Mouse (Mus musculus): ENCODE measurements around the gene Clcn6. TPM values are rescaled to one million over a fixed set of nuclear protein-coding genes. Genes with fewer than 3 reads are reported as not detected.

Gene Clcn6
- polyA plus RNA-seq, 1 experiment = 11.5 TPM

DNA sequence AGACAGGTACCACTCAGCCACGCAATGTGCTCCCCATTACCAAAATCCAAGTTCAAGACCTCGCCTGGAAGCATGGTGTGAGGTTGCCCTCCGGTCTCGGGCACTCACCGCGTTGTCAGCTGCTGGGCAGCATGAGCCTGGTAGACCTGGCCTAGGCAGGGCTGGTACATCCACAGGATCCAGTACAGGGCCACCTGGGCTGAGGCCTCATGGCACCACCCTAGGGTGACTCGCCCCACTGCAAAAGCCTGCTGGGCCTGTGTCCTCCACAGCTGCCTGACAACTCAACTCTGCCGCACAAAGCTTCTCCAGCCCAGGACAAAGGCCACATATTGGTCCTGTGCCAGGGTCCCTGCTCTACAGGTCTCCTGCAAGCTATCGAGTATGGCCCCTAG, 22.5 kb upstream of the Clcn6 start:
- Histone ChIP-seq H3ac (ENCODE audit: control insufficient read depth, insufficient read length, low read depth) (no peak overlapping the region), H3K4me3 (ENCODE audit: insufficient read depth, poor library complexity, severe bottlenecking) (no peak overlapping the region), H3K27me3 (ENCODE audit: control insufficient read depth, insufficient read depth, insufficient read length) (no peaks in the 10 kb centered on the region), H3K79me3 (ENCODE audit: low read depth) (no peaks in the 10 kb centered on the region), H3K36me3 (ENCODE audit: control insufficient read depth, insufficient read depth) (peaks cover 16% of the 10 kb centered on the region), H3K79me2 (ENCODE audit: control insufficient read depth, insufficient read depth) (no peaks in the 10 kb centered on the region)
- no peak for TF ChIP-seq MYOG (IDR thresholded peaks at IDR 0.05; ENCODE audit: control insufficient read depth, extremely low read depth, insufficient read length)
- no peak for TF ChIP-seq CEBPB (IDR thresholded peaks at IDR 0.05; ENCODE audit: low read depth)
- no peak for TF ChIP-seq MYOD1 (IDR thresholded peaks at IDR 0.05; ENCODE audit: control insufficient read depth, insufficient read length, low read depth)
- no peak for TF ChIP-seq USF1 (IDR thresholded peaks at IDR 0.05; ENCODE audit: low read depth)
- TF ChIP-seq CTCF (IDR thresholded peaks at IDR 0.05; ENCODE audit: control insufficient read depth, insufficient read depth, insufficient read length) = no peak
- no peak for TF ChIP-seq MAX (IDR thresholded peaks at IDR 0.05)
- no peak for TF ChIP-seq FOSL1 (IDR thresholded peaks at IDR 0.05; ENCODE audit: insufficient read depth, low read length, poor library complexity, severe bottlenecking)

- no peaks in the 10 kb centered on the region for H3K79me3 ChIP-seq (ENCODE audit: low read depth)
- peaks cover 21% of the 10 kb centered on the region for H3K36me3 ChIP-seq (ENCODE audit: control insufficient read depth, insufficient read depth)
- H3K27me3 ChIP-seq (ENCODE audit: control insufficient read depth, insufficient read depth, insufficient read length) = no peaks in the 10 kb centered on the region
- H3ac ChIP-seq (ENCODE audit: control insufficient read depth, insufficient read length, low read depth) = no peak overlapping the region
- TF ChIP-seq FOSL1 (IDR thresholded peaks at IDR 0.05; ENCODE audit: insufficient read depth, low read length, poor library complexity, severe bottlenecking) (no peak), USF1 (IDR thresholded peaks at IDR 0.05; ENCODE audit: low read depth) (no peak), MAX (IDR thresholded peaks at IDR 0.05) (no peak), CEBPB (IDR thresholded peaks at IDR 0.05; ENCODE audit: low read depth) (no peak), CTCF (IDR thresholded peaks at IDR 0.05; ENCODE audit: control insufficient read depth, insufficient read depth, insufficient read length) (peak; percentile 86)
- no peaks in the 10 kb centered on the region for H3K79me2 ChIP-seq (ENCODE audit: control insufficient read depth, insufficient read depth)
- H3K4me3 ChIP-seq (ENCODE audit: insufficient read depth, poor library complexity, severe bottlenecking) = no peak overlapping the region
Observed at GRCm38 (mm10) chr4:148060120-148061085, 21.8 kb upstream of the Clcn6 start.

DNA sequence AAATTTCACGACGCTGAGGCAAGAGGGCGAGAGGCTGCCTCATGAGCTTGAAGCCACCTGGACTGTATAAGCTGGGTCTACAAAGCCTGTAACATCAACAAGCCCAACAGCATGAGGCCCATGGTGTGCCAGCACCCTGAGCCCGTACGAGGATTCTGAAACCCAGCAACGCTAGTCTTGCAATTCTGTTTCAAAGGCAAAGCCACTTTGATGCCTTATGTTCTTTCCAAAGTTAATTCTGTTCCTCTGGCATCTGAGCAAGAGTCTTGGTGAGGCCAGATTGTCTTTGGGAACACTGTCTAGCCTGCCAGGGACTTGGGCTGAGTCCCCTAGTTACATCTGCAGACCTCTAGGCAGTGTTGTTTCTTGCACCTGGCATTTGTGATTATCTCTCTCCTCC, 20.4 kb upstream of the Clcn6 start:
- peaks cover 29% of the 10 kb centered on the region for H3K36me3 ChIP-seq (ENCODE audit: control insufficient read depth, insufficient read depth)
- no peak overlapping the region for H3K4me3 ChIP-seq (ENCODE audit: insufficient read depth, poor library complexity, severe bottlenecking)
- no peaks in the 10 kb centered on the region for H3K27me3 ChIP-seq (ENCODE audit: control insufficient read depth, insufficient read depth, insufficient read length)
- H3ac ChIP-seq (ENCODE audit: control insufficient read depth, insufficient read length, low read depth) = no peak overlapping the region
- no peaks in the 10 kb centered on the region for H3K79me2 ChIP-seq (ENCODE audit: control insufficient read depth, insufficient read depth)
- TF ChIP-seq MAX (IDR thresholded peaks at IDR 0.05) = no peak
- no peak for TF ChIP-seq CEBPB (IDR thresholded peaks at IDR 0.05; ENCODE audit: low read depth)
- TF ChIP-seq MYOG (IDR thresholded peaks at IDR 0.05; ENCODE audit: control insufficient read depth, extremely low read depth, insufficient read length) = no peak
- no peak for TF ChIP-seq CTCF (IDR thresholded peaks at IDR 0.05; ENCODE audit: control insufficient read depth, insufficient read depth, insufficient read length)
- TF ChIP-seq USF1 (IDR thresholded peaks at IDR 0.05; ENCODE audit: low read depth) = no peak
- no peak for TF ChIP-seq FOSL1 (IDR thresholded peaks at IDR 0.05; ENCODE audit: insufficient read depth, low read length, poor library complexity, severe bottlenecking)
- no peak for TF ChIP-seq MYOD1 (IDR thresholded peaks at IDR 0.05; ENCODE audit: control insufficient read depth, insufficient read length, low read depth)
- no peaks in the 10 kb centered on the region for H3K79me3 ChIP-seq (ENCODE audit: low read depth)

- Histone ChIP-seq H3K79me2 (ENCODE audit: control insufficient read depth, insufficient read depth) (no peaks in the 10 kb centered on the region), H3ac (ENCODE audit: control insufficient read depth, insufficient read length, low read depth) (no peak overlapping the region), H3K79me3 (ENCODE audit: low read depth) (no peaks in the 10 kb centered on the region), H3K4me3 (ENCODE audit: insufficient read depth, poor library complexity, severe bottlenecking) (no peak overlapping the region), H3K36me3 (ENCODE audit: control insufficient read depth, insufficient read depth) (peaks cover 31% of the 10 kb centered on the region), H3K27me3 (ENCODE audit: control insufficient read depth, insufficient read depth, insufficient read length) (no peaks in the 10 kb centered on the region)
- TF ChIP-seq CEBPB (IDR thresholded peaks at IDR 0.05; ENCODE audit: low read depth) (no peak), MAX (IDR thresholded peaks at IDR 0.05) (no peak), USF1 (IDR thresholded peaks at IDR 0.05; ENCODE audit: low read depth) (no peak), FOSL1 (IDR thresholded peaks at IDR 0.05; ENCODE audit: insufficient read depth, low read length, poor library complexity, severe bottlenecking) (no peak), CTCF (IDR thresholded peaks at IDR 0.05; ENCODE audit: control insufficient read depth, insufficient read depth, insufficient read length) (no peak), MYOD1 (IDR thresholded peaks at IDR 0.05; ENCODE audit: control insufficient read depth, insufficient read length, low read depth) (no peak), MYOG (IDR thresholded peaks at IDR 0.05; ENCODE audit: control insufficient read depth, extremely low read depth, insufficient read length) (no peak)
Observed at GRCm38 (mm10) chr4:148058218-148058819, 19.7 kb upstream of the Clcn6 start.

GRCm38 (mm10) chr4:148057661-148058209, 19.1 kb upstream of the Clcn6 start:
- H3K27me3 ChIP-seq (ENCODE audit: control insufficient read depth, insufficient read depth, insufficient read length) = no peaks in the 10 kb centered on the region
- no peak overlapping the region for H3K4me3 ChIP-seq (ENCODE audit: insufficient read depth, poor library complexity, severe bottlenecking)
- no peak overlapping the region for H3ac ChIP-seq (ENCODE audit: control insufficient read depth, insufficient read length, low read depth)
- TF ChIP-seq MYOD1 (IDR thresholded peaks at IDR 0.05; ENCODE audit: control insufficient read depth, insufficient read length, low read depth) = no peak
- no peak for TF ChIP-seq CTCF (IDR thresholded peaks at IDR 0.05; ENCODE audit: control insufficient read depth, insufficient read depth, insufficient read length)
- TF ChIP-seq USF1 (IDR thresholded peaks at IDR 0.05; ENCODE audit: low read depth) = no peak
- TF ChIP-seq CEBPB (IDR thresholded peaks at IDR 0.05; ENCODE audit: low read depth) = no peak
- TF ChIP-seq MAX (IDR thresholded peaks at IDR 0.05) = no peak
- no peak for TF ChIP-seq MYOG (IDR thresholded peaks at IDR 0.05; ENCODE audit: control insufficient read depth, extremely low read depth, insufficient read length)
- no peak for TF ChIP-seq FOSL1 (IDR thresholded peaks at IDR 0.05; ENCODE audit: insufficient read depth, low read length, poor library complexity, severe bottlenecking)
- H3K36me3 ChIP-seq (ENCODE audit: control insufficient read depth, insufficient read depth) = peaks cover 35% of the 10 kb centered on the region
- H3K79me3 ChIP-seq (ENCODE audit: low read depth) = no peaks in the 10 kb centered on the region
- H3K79me2 ChIP-seq (ENCODE audit: control insufficient read depth, insufficient read depth) = no peaks in the 10 kb centered on the region

Data from C2C12 (cell line).